Mouse (Mus musculus): ENCODE measurements around the gene Lsm2. TPM values are rescaled to one million over a fixed set of nuclear protein-coding genes. Genes with fewer than 3 reads are reported as not detected.
A peak's percentile ranks its signal among the peaks of the same experiment; 100 is the strongest.

Lsm2 gene
- 163 and 173 TPM in 2 replicates for polyA plus RNA-seq (2015; fragmentation: Nextera tagmentation; extraction: Ambion mirVana)

DNA sequence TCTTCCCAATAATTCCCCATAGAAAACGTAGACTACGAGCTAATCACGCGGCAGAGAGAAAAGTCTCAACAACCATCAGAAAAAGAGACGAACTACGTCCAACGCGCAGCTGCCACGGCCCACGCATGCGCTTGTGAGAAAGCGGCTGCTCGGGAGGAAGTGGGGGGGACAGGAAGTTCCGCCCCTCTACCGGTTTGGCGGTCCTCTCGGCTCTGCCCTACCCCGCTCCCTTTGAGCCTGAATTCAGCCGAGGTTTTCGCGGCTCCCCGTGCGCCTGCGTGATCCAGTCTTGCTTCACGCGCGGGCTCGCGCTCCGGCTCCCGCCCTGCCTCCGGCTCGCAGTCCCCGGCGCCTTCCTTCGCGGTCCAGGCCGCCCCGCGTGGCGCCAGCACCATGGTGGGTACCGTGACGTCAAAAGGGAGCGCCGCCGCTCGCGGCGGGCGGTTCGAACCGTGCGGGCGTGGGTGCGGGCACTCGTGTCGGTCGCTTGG, at the start of gene Lsm2:
Lsm2 (plus strand) TSS at position 173 of the 491 bp plus-strand sequence.
- Histone ChIP-seq H3K4me1 (peaks cover 14% of the 10 kb centered on the region), H3K9ac (peak within 1 kb of the TSS; percentile 90), H3K36me3 (peaks cover 19% of the 10 kb centered on the region), H3K27me3 (no peaks in the 10 kb centered on the region), H3K9me3 (replicated peaks) (no peaks in the 10 kb centered on the region), H3K27ac (replicated peaks) (peak within 1 kb of the TSS; percentile 99), H3K4me3 (replicated peaks) (peak within 1 kb of the TSS; percentile 88), H3K4me2 (replicated peaks) (peak within 1 kb of the TSS; percentile 87)
- peak; percentile 94 for ATAC-seq (ENCODE audit: insufficient number of reproducible peaks, low FRiP score, low TSS enrichment, low read depth)
- under 1% methylated on average over 58 of the region's 58 CpGs for WGBS

- WGBS, result 85% methylated on average over 8 of the region's 8 CpGs
- ATAC-seq (ENCODE audit: insufficient number of reproducible peaks, low FRiP score, low TSS enrichment, low read depth), result no peak
- H3K9ac ChIP-seq, result peak overlapping the region; percentile 69; the same call in 1 of the 2 replicates
- peaks cover 24% of the 10 kb centered on the region for H3K4me1 ChIP-seq
- H3K27me3 ChIP-seq, result no peaks in the 10 kb centered on the region
- H3K9me3 ChIP-seq (replicated peaks), result no peaks in the 10 kb centered on the region
- peak overlapping the region; percentile 84 for H3K4me3 ChIP-seq (replicated peaks)
- no peak overlapping the region for H3K27ac ChIP-seq (replicated peaks)
- H3K36me3 ChIP-seq, result 0 out of 2 replicates have a peak, but pooled peaks cover 7% of the 10 kb centered on the region
- H3K4me2 ChIP-seq (replicated peaks), result peak overlapping the region; percentile 94
These were observed 49.4 kb upstream of the Lsm2 start for GRCm38 (mm10) chr17:34932287-34932686.

GRCm38 (mm10) chr17:34934031-34934430, 47.6 kb upstream of the Lsm2 start:
- Histone ChIP-seq H3K27me3 (no peaks in the 10 kb centered on the region), H3K36me3 (0 out of 2 replicates have a peak, but pooled peaks cover 7% of the 10 kb centered on the region), H3K4me3 (replicated peaks) (no peak overlapping the region), H3K4me2 (replicated peaks) (no peak overlapping the region), H3K9me3 (replicated peaks) (no peaks in the 10 kb centered on the region), H3K27ac (replicated peaks) (no peak overlapping the region), H3K4me1 (peaks cover 24% of the 10 kb centered on the region), H3K9ac (no peak overlapping the region)
- ATAC-seq (ENCODE audit: insufficient number of reproducible peaks, low FRiP score, low TSS enrichment, low read depth), result no peak
- 46% methylated on average over 24 of the region's 24 CpGs for WGBS

DNA sequence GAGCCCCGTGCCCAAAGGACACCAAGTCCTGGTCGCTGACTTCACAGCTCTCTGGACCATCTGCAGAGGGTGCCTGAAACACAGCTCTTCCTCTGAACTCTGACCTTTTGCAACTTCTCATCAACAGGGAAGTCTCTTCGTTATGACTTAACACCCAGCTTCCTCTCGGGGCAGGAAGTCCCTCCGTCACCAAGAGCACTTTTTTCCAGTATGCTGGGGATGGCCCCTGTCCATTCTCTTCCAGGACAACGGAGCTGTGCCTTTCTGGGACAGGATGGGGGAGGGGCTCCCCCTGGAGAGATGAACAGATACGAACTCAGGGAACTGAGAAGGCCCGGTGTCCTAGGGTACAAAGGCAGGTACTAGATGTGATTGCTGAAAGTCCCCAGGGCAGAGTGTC, 46.8 kb upstream of the Lsm2 start:
- H3K4me2 ChIP-seq (replicated peaks), result no peak overlapping the region
- 32% methylated on average over 8 of the region's 8 CpGs for WGBS
- no peak for ATAC-seq (ENCODE audit: insufficient number of reproducible peaks, low FRiP score, low TSS enrichment, low read depth)
- H3K9me3 ChIP-seq (replicated peaks), result no peaks in the 10 kb centered on the region
- H3K27me3 ChIP-seq, result no peaks in the 10 kb centered on the region
- H3K36me3 ChIP-seq, result 0 out of 2 replicates have a peak, but pooled peaks cover 7% of the 10 kb centered on the region
- no peak overlapping the region for H3K9ac ChIP-seq
- H3K4me3 ChIP-seq (replicated peaks), result no peak overlapping the region
- peaks cover 24% of the 10 kb centered on the region for H3K4me1 ChIP-seq
- H3K27ac ChIP-seq (replicated peaks), result no peak overlapping the region

GRCm38 (mm10) chr17:34937960-34938505, 43.6 kb upstream of the Lsm2 start:
- WGBS, result 76% methylated on average over 6 of the region's 6 CpGs
- peaks cover 17% of the 10 kb centered on the region for H3K4me1 ChIP-seq
- H3K4me3 ChIP-seq (replicated peaks), result no peak overlapping the region
- no peak overlapping the region for H3K27ac ChIP-seq (replicated peaks)
- no peak for ATAC-seq (ENCODE audit: insufficient number of reproducible peaks, low FRiP score, low TSS enrichment, low read depth)
- 0 out of 2 replicates have a peak, but pooled peaks cover 7% of the 10 kb centered on the region for H3K36me3 ChIP-seq
- H3K9ac ChIP-seq, result no peak overlapping the region
- no peak overlapping the region for H3K4me2 ChIP-seq (replicated peaks)
- no peaks in the 10 kb centered on the region for H3K9me3 ChIP-seq (replicated peaks)
- no peaks in the 10 kb centered on the region for H3K27me3 ChIP-seq

DNA sequence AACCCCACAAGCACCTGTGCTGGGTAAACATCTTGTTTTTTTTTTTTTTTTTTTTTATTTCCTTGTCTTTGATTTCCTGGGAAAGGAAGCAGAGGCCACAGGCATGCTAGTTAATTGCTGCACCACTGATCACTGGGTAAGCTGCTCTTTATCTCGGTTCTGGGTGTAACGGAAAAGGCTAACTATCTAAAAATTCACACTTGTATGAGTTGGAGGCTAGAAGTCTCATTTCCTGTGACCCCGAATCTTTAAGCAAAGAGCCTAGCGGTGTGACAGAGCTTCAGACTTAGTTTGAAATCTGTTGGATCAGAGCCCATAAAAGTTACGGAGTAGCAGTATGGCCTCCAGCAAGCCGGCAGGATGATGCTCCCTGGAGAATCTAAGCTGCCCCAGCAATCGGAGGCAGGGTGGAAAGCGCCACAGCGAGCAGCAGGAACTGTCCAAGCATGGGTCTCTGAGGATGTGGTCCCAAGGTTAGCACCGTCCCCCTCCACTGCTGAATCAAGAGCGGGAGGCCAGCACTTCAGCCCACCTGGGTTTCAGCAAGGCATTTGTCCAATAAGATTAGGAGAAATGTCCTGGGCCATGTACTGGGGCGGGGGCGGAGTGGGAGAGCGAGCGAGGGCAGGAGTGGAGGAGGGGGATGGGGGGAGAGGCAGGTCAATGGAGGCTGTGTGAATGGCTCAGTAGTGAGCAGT, 40.2 kb upstream of the Lsm2 start:
- H3K9ac ChIP-seq, result peak overlapping the region; percentile 7; the same call in 1 of the 2 replicates
- H3K9me3 ChIP-seq (replicated peaks), result no peaks in the 10 kb centered on the region
- H3K27ac ChIP-seq (replicated peaks), result no peak overlapping the region
- H3K4me3 ChIP-seq (replicated peaks), result peak overlapping the region; percentile 25
- peaks cover 18% of the 10 kb centered on the region for H3K4me1 ChIP-seq
- no peak for ATAC-seq (ENCODE audit: insufficient number of reproducible peaks, low FRiP score, low TSS enrichment, low read depth)
- 7% methylated on average over 15 of the region's 15 CpGs for WGBS
- H3K36me3 ChIP-seq, result no peaks in the 10 kb centered on the region
- peak overlapping the region; percentile 46 for H3K4me2 ChIP-seq (replicated peaks)
- no peaks in the 10 kb centered on the region for H3K27me3 ChIP-seq

GRCm38 (mm10) chr17:34943128-34943815, 38.4 kb upstream of the Lsm2 start:
- Histone ChIP-seq H3K4me1 (peaks cover 18% of the 10 kb centered on the region), H3K36me3 (no peaks in the 10 kb centered on the region), H3K27ac (replicated peaks) (no peak overlapping the region), H3K9me3 (replicated peaks) (no peaks in the 10 kb centered on the region), H3K27me3 (no peaks in the 10 kb centered on the region), H3K4me3 (replicated peaks) (no peak overlapping the region), H3K4me2 (replicated peaks) (no peak overlapping the region), H3K9ac (no peak overlapping the region)
- 82% methylated on average over 4 of the region's 4 CpGs for WGBS
- no peak for ATAC-seq (ENCODE audit: insufficient number of reproducible peaks, low FRiP score, low TSS enrichment, low read depth)

GRCm38 (mm10) chr17:34944362-34944761, 37.3 kb upstream of the Lsm2 start:
- H3K36me3 ChIP-seq, result peaks cover 5% of the 10 kb centered on the region; the same call in 1 of the 2 replicates
- no peak for ATAC-seq (ENCODE audit: insufficient number of reproducible peaks, low FRiP score, low TSS enrichment, low read depth)
- H3K27ac ChIP-seq (replicated peaks), result no peak overlapping the region
- H3K4me2 ChIP-seq (replicated peaks), result no peak overlapping the region
- H3K4me3 ChIP-seq (replicated peaks), result no peak overlapping the region
- no peak overlapping the region for H3K9ac ChIP-seq
- no peaks in the 10 kb centered on the region for H3K27me3 ChIP-seq
- H3K4me1 ChIP-seq, result peaks cover 18% of the 10 kb centered on the region
- H3K9me3 ChIP-seq (replicated peaks), result no peaks in the 10 kb centered on the region

GRCm38 (mm10) chr17:34946486-34947140, 35.0 kb upstream of the Lsm2 start:
- H3K9ac ChIP-seq, result no peak overlapping the region

DNA sequence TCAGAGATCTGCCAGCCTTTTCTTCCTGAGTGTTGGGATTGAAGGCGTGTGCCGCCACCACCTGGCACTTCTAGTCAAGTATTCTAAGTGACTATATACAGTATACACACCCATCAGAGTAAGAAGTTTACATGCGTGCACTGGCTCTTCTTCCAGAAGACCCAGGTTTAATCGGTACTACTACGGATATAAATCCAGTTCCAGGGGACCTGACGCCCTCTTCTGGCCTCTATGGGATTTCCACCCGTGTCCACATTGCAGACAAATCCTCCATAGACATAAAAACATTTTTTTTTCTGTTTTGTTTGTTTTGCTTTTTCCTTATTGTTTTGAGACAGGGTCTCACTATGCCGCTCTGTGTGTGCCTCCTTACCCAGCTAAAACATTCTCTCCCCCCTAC, 34.1 kb upstream of the Lsm2 start:
- Histone ChIP-seq H3K4me2 (replicated peaks) (no peak overlapping the region), H3K9me3 (replicated peaks) (no peaks in the 10 kb centered on the region), H3K4me3 (replicated peaks) (no peak overlapping the region), H3K36me3 (peaks cover 21% of the 10 kb centered on the region), H3K27ac (replicated peaks) (no peak overlapping the region), H3K27me3 (no peaks in the 10 kb centered on the region), H3K4me1 (peaks cover 24% of the 10 kb centered on the region), H3K9ac (no peak overlapping the region)
- no peak for ATAC-seq (ENCODE audit: insufficient number of reproducible peaks, low FRiP score, low TSS enrichment, low read depth)
- 22% methylated on average over 8 of the region's 8 CpGs for WGBS

More at GRCm38 (mm10) chr17:34946486-34947140, 35.0 kb upstream of the Lsm2 start:
- ATAC-seq (ENCODE audit: insufficient number of reproducible peaks, low FRiP score, low TSS enrichment, low read depth), result no peak
- H3K4me1 ChIP-seq, result peaks cover 29% of the 10 kb centered on the region
- H3K27ac ChIP-seq (replicated peaks), result no peak overlapping the region
- WGBS, result 90% methylated on average over 5 of the region's 5 CpGs
- no peaks in the 10 kb centered on the region for H3K27me3 ChIP-seq
- H3K9me3 ChIP-seq (replicated peaks), result no peaks in the 10 kb centered on the region
- H3K36me3 ChIP-seq, result peaks cover 21% of the 10 kb centered on the region
- H3K4me3 ChIP-seq (replicated peaks), result no peak overlapping the region
- H3K4me2 ChIP-seq (replicated peaks), result no peak overlapping the region
